Mouse (Mus musculus) gastrocnemius, postnatal 25 days (tissue): ENCODE measurements at regions not wholly inside any gene's neighbourhood (a gene's known extent, or its start where the extent isn't known, plus 50 kb on each side); places are given as distances from the start of the nearest gene placed in this dataset.

Source experiments
- DNase-seq: peaks from one replicate; pipeline ENCODE4 v3.0.0; 2022

GRCm38 (mm10) chr8:11979056-11979455 is 138.8 kb downstream of the Tex29 start:
- no peak for DNase-seq

GRCm38 (mm10) chr8:11981458-11981857 is 141.2 kb downstream of the Tex29 start:
- no peak for DNase-seq

GRCm38 (mm10) chr8:11990024-11990423 is 149.8 kb downstream of the Tex29 start:
- no peak for DNase-seq

- no peak for DNase-seq
Observed at GRCm38 (mm10) chr8:11999736-12000458, 159.6 kb downstream of the Tex29 start.

- DNase-seq, result no peak
Observed at GRCm38 (mm10) chr8:12000459-12000789, 160.2 kb downstream of the Tex29 start.

GRCm38 (mm10) chr8:12004241-12004640 is 164.0 kb downstream of the Tex29 start:
- no peak for DNase-seq

- DNase-seq, result no peak
Observed at GRCm38 (mm10) chr8:12012769-12013168, 172.5 kb downstream of the Tex29 start.

GRCm38 (mm10) chr8:12017750-12018149 is 177.5 kb downstream of the Tex29 start:
- DNase-seq, result no peak

GRCm38 (mm10) chr8:12019272-12019671 is 179.0 kb downstream of the Tex29 start:
- DNase-seq, result no peak

GRCm38 (mm10) chr8:12023669-12024390 is 183.6 kb downstream of the Tex29 start:
- DNase-seq, result no peak

- DNase-seq, result no peak
Observed at GRCm38 (mm10) chr8:12030363-12031116, 190.3 kb downstream of the Tex29 start.

- DNase-seq, result no peak
Observed at GRCm38 (mm10) chr8:12031796-12032195, 191.5 kb downstream of the Tex29 start.

GRCm38 (mm10) chr8:12032386-12032785 is 192.1 kb downstream of the Tex29 start:
- no peak for DNase-seq

GRCm38 (mm10) chr8:12036349-12036748 is 196.1 kb downstream of the Tex29 start:
- no peak for DNase-seq

- DNase-seq, result no peak
Observed at GRCm38 (mm10) chr8:12040924-12041323, 200.7 kb downstream of the Tex29 start.

GRCm38 (mm10) chr8:12041662-12042061 is 201.4 kb downstream of the Tex29 start:
- no peak for DNase-seq

GRCm38 (mm10) chr8:12050841-12051240 is 210.6 kb downstream of the Tex29 start:
- no peak for DNase-seq

- DNase-seq, result no peak
Observed at GRCm38 (mm10) chr8:12051357-12051756, 211.1 kb downstream of the Tex29 start.

GRCm38 (mm10) chr8:12055931-12056330 is 215.7 kb downstream of the Tex29 start:
- DNase-seq, result no peak

- no peak for DNase-seq
Observed at GRCm38 (mm10) chr8:12061237-12061636, 217.4 kb upstream of the A230072I06Rik start.

GRCm38 (mm10) chr8:12062710-12063109 is 215.9 kb upstream of the A230072I06Rik start:
- DNase-seq, result no peak

- no peak for DNase-seq
Observed at GRCm38 (mm10) chr8:12064664-12065063, 214.0 kb upstream of the A230072I06Rik start.

GRCm38 (mm10) chr8:12066454-12066853 is 212.2 kb upstream of the A230072I06Rik start:
- no peak for DNase-seq
